Comparison of ENCODE assay signal across 28 mouse cellular contexts in genomic region chr7:72209296-72209695, GRCm38 (mm10).
DNase-seq lines count a peak whose midpoint lies in the region; ATAC-seq lines count a peak whose summit lies in the region.
"Had no signal": no experiment of that assay in that cellular context is flagged by ENCODE, and none has a peak within 500 bp of the region (broad histone marks: within the 10 kb centered on the region; RNA-seq: fewer than 3 reads in every experiment).

No protein-coding gene starts in this region.

- no peak overlapping the region for H3K9ac ChIP-seq in heart, embryonic 16.5 days (ENCODE audit: low read length)
- H3K9ac ChIP-seq: embryonic facial prominence, embryonic 15.5 days; forebrain, embryonic 12.5 days; forebrain, postnatal 0 days; hindbrain, embryonic 13.5 days; lung, embryonic 15.5 days; midbrain, embryonic 15.5 days; neural tube, embryonic 15.5 days; stomach, embryonic 15.5 days had no signal

- DNase-seq in adrenal gland, adult 8-10 months = peak; percentile 17
- no peak for DNase-seq in adrenal gland, adult 18-20 months (ENCODE audit: low spot score in 2 of 2)
- no peak for DNase-seq in heart, adult 11 months
- peak; percentile 13 to 15 for DNase-seq in kidney, adult 8-10 months
- no peak for DNase-seq in kidney, postnatal 4 days
- no peak for DNase-seq in limb, embryonic 10.5 days (ENCODE audit: low spot score)
- DNase-seq in retina, embryonic 14.5 days (ENCODE audit: low spot score) = no peak
- DNase-seq: cerebellum, adult 18-20 months; cerebellum, postnatal 10 days; forebrain, postnatal 0 days; heart, postnatal 4 days; layer of hippocampus, adult 9-11 months; liver; right cerebral cortex, postnatal 25 days; thymus, postnatal 25 days had no signal

- ATAC-seq in heart, embryonic 16.5 days (replicated peaks; ENCODE audit: extremely low read depth, insufficient read depth, low FRiP score) = no peak; the same call in 1 of the 2 replicates
- ATAC-seq: forebrain, postnatal 0 days; intestine, embryonic 16.5 days; midbrain, embryonic 15.5 days; Patski had no signal

- peaks cover 8% of the 10 kb centered on the region; the same call in 1 of the 2 replicates for H3K4me1 ChIP-seq in heart, embryonic 16.5 days (ENCODE audit: control insufficient read depth, insufficient read depth, low read length)
- H3K4me1 ChIP-seq in limb, embryonic 10.5 days = peaks cover 32% of the 10 kb centered on the region
- H3K4me1 ChIP-seq: embryonic facial prominence, embryonic 15.5 days; forebrain, embryonic 12.5 days; hindbrain, embryonic 13.5 days; lung, embryonic 15.5 days; midbrain, embryonic 10.5 days; midbrain, embryonic 15.5 days; neural tube, embryonic 15.5 days; stomach, embryonic 15.5 days had no signal

- H3K4me3 ChIP-seq in heart, embryonic 16.5 days (ENCODE audit: low read length) = no peak overlapping the region
- H3K4me3 ChIP-seq in limb, embryonic 10.5 days = no peak overlapping the region
- H3K4me3 ChIP-seq: embryonic facial prominence, embryonic 10.5 days; embryonic facial prominence, embryonic 15.5 days; forebrain, embryonic 12.5 days; hindbrain, embryonic 13.5 days; lung, embryonic 15.5 days; midbrain, embryonic 10.5 days; midbrain, embryonic 15.5 days; neural tube, embryonic 15.5 days; stomach, embryonic 15.5 days had no signal

- H3K27me3 ChIP-seq in heart, embryonic 16.5 days (ENCODE audit: control insufficient read depth, insufficient read depth, low read length) = no peaks in the 10 kb centered on the region
- H3K27me3 ChIP-seq in limb, embryonic 10.5 days (ENCODE audit: low read depth, poor library complexity, severe bottlenecking) = peaks cover 10% of the 10 kb centered on the region; the same call in 1 of the 2 replicates
- H3K27me3 ChIP-seq: embryonic facial prominence, embryonic 15.5 days; forebrain, embryonic 12.5 days; hindbrain, embryonic 13.5 days; lung, embryonic 15.5 days; midbrain, embryonic 15.5 days; neural tube, embryonic 15.5 days; Patski; stomach, embryonic 15.5 days had no signal

- no peak overlapping the region for H3K4me2 ChIP-seq in heart, embryonic 16.5 days (ENCODE audit: low read depth, low read length)
- H3K4me2 ChIP-seq: embryonic facial prominence, embryonic 15.5 days; forebrain, embryonic 12.5 days; heart, embryonic 11.5 days; hindbrain, embryonic 13.5 days; lung, embryonic 15.5 days; midbrain, embryonic 15.5 days; neural tube, embryonic 15.5 days; stomach, embryonic 15.5 days had no signal

- H3K36me3 ChIP-seq in heart, embryonic 16.5 days (ENCODE audit: control insufficient read depth, insufficient read depth) = no peaks in the 10 kb centered on the region
- no peaks in the 10 kb centered on the region for H3K36me3 ChIP-seq in limb, embryonic 10.5 days
- H3K36me3 ChIP-seq: embryonic facial prominence, embryonic 10.5 days; embryonic facial prominence, embryonic 15.5 days; forebrain, embryonic 12.5 days; hindbrain, embryonic 13.5 days; lung, embryonic 15.5 days; midbrain, embryonic 10.5 days; midbrain, embryonic 15.5 days; neural tube, embryonic 15.5 days; stomach, embryonic 15.5 days had no signal

- 50% methylated on average over 5 of the region's 5 CpGs for WGBS in heart, embryonic 16.5 days
- WGBS in limb, embryonic 10.5 days = 88% methylated on average over 5 of the region's 5 CpGs

- H3K27ac ChIP-seq in heart, embryonic 16.5 days (ENCODE audit: low read length) = peak overlapping the region; percentile 43
- H3K27ac ChIP-seq in limb, embryonic 10.5 days = peak overlapping the region; percentile 8; the same call in 1 of the 2 replicates
- H3K27ac ChIP-seq: embryonic facial prominence, embryonic 10.5 days; embryonic facial prominence, embryonic 15.5 days; forebrain, embryonic 12.5 days; hindbrain, embryonic 13.5 days; lung, embryonic 15.5 days; midbrain, embryonic 10.5 days; midbrain, embryonic 15.5 days; neural tube, embryonic 15.5 days; stomach, embryonic 15.5 days had no signal

- H3K9me3 ChIP-seq in heart, embryonic 16.5 days (replicated peaks; ENCODE audit: control insufficient read depth, low read length) = no peaks in the 10 kb centered on the region
- H3K9me3 ChIP-seq in limb, embryonic 10.5 days (replicated peaks) = no peaks in the 10 kb centered on the region
- H3K9me3 ChIP-seq: embryonic facial prominence, embryonic 10.5 days; embryonic facial prominence, embryonic 15.5 days; forebrain, embryonic 12.5 days; hindbrain, embryonic 13.5 days; lung, embryonic 15.5 days; midbrain, embryonic 10.5 days; midbrain, embryonic 15.5 days; neural tube, embryonic 15.5 days; stomach, embryonic 15.5 days had no signal

Comparison
In these comparisons a context has a peak if more than half of its experiments do, and no peak if none do; other contexts are left out.
1. DNase-seq: peak in adrenal gland, adult 8-10 months (single experiment) and kidney, adult 8-10 months (2 of 2); none in adrenal gland, adult 18-20 months (0 of 2), heart, adult 11 months (single experiment), kidney, postnatal 4 days (0 of 2), limb, embryonic 10.5 days (single experiment) and retina, embryonic 14.5 days (single experiment).